Mouse (Mus musculus) myocyte (in vitro differentiated cells): Measurements from ENCODE around the gene Exosc1. TPM values are rescaled to one million over a fixed set of nuclear protein-coding genes. Genes with fewer than 3 reads are reported as not detected.

Source experiments
- H3K27me3 ChIP-seq: one replicate; pipeline ENCODE4 v1.6.1; 2011; ENCODE audit not compliant: control insufficient read depth, insufficient read depth, insufficient read length
- H3K36me3 ChIP-seq: one replicate; pipeline ENCODE4 v1.6.1; 2011; ENCODE audit not compliant: control insufficient read depth, insufficient read depth
- H3K4me2 ChIP-seq: one replicate; pipeline ENCODE4 v1.6.1; 2011; ENCODE audit warnings: low read depth, control low read depth
- H3K4me3 ChIP-seq: one replicate; pipeline ENCODE4 v1.5.1; 2011; ENCODE audit warnings: mild to moderate bottlenecking, control low read depth, moderate library complexity
- H3K79me2 ChIP-seq: one replicate; pipeline ENCODE4 v1.6.1; 2011; ENCODE audit not compliant: control insufficient read depth, insufficient read depth
- H3ac ChIP-seq: one replicate; pipeline ENCODE4 v1.6.1; 2011; ENCODE audit not compliant: control insufficient read depth, insufficient read length
- CEBPB ChIP-seq: IDR thresholded peaks from 2 replicates; pipeline ENCODE4 v1.6.1; 2011; ENCODE audit warnings: mild to moderate bottlenecking, moderate library complexity; ENCODE audit not compliant: poor library complexity, insufficient read depth, severe bottlenecking
- E2F4 ChIP-seq: IDR thresholded peaks from one replicate; pipeline ENCODE4 v1.6.1; 2011; ENCODE audit warnings: mild to moderate bottlenecking, control low read depth, moderate library complexity; ENCODE audit not compliant: insufficient read depth
- MAX ChIP-seq: IDR thresholded peaks from one replicate; pipeline ENCODE4 v1.6.1; 2011; ENCODE audit warnings: low read depth, mild to moderate bottlenecking, control low read depth
- MYOD1 ChIP-seq, 3 experiments: IDR thresholded peaks; one replicate each; pipeline ENCODE4 v1.6.1; 2011; ENCODE audit warnings: control low read depth in 2 of 3, low read depth in 2 of 3, mild to moderate bottlenecking in 2 of 3, moderate library complexity in 1 of 3; ENCODE audit not compliant: insufficient read length in 2 of 3, control insufficient read depth in 1 of 3
- MYOG ChIP-seq, 3 experiments: IDR thresholded peaks; one replicate each; pipeline ENCODE4 v1.6.1; 2011; ENCODE audit warnings: control low read depth in 2 of 3, low read depth in 2 of 3, mild to moderate bottlenecking in 2 of 3; ENCODE audit not compliant: insufficient read length in 2 of 3, control insufficient read depth in 1 of 3, insufficient read depth in 1 of 3
- POLR2A ChIP-seq: IDR thresholded peaks from one replicate; pipeline ENCODE4 v1.6.1; 2011; ENCODE audit warnings: low read depth, mild to moderate bottlenecking, control low read depth, moderate library complexity; ENCODE audit not compliant: insufficient read length
- POLR2AphosphoS2 ChIP-seq: IDR thresholded peaks from one replicate; pipeline ENCODE4 v1.6.1; 2011; ENCODE audit warnings: low read depth, control low read depth; ENCODE audit not compliant: insufficient read length
- REST ChIP-seq: IDR thresholded peaks from one replicate; pipeline ENCODE4 v1.6.1; 2011; ENCODE audit warnings: mild to moderate bottlenecking, control low read depth, moderate library complexity; ENCODE audit not compliant: insufficient read depth, insufficient read length
- SRF ChIP-seq: IDR thresholded peaks from one replicate; pipeline ENCODE4 v1.6.1; 2011; ENCODE audit warnings: low read depth; ENCODE audit not compliant: control insufficient read depth, insufficient read length
- TCF12 ChIP-seq: IDR thresholded peaks from one replicate; pipeline ENCODE4 v1.6.1; 2011; ENCODE audit warnings: mild to moderate bottlenecking, control low read depth; ENCODE audit not compliant: poor library complexity, insufficient read depth, severe bottlenecking
- TCF3 ChIP-seq: IDR thresholded peaks from one replicate; pipeline ENCODE4 v1.6.1; 2011; ENCODE audit warnings: low read depth, control low read depth; ENCODE audit not compliant: insufficient read length
- USF1 ChIP-seq: IDR thresholded peaks from one replicate; pipeline ENCODE4 v1.6.1; 2011; ENCODE audit warnings: low read depth, mild to moderate bottlenecking, control low read depth, moderate library complexity
- polyA plus RNA-seq: library from polyadenylated mRNA; unstranded; fragments of >200 nt; fragmentation: generic; extraction: Trizol; gene quantifications from one replicate; pipeline ENCODE4 v1.2.1, GENCODE M21; 2012; ENCODE audit warnings: missing spikeins

Gene Exosc1
- polyA plus RNA-seq, 1 experiment = 49.4 TPM

- no peak overlapping the region for H3K4me3 ChIP-seq
- H3K36me3 ChIP-seq = peaks cover 61% of the 10 kb centered on the region
- no peak overlapping the region for H3ac ChIP-seq
- H3K27me3 ChIP-seq = no peaks in the 10 kb centered on the region
- no peak overlapping the region for H3K4me2 ChIP-seq
- H3K79me2 ChIP-seq = no peaks in the 10 kb centered on the region
- TF ChIP-seq MYOG (IDR thresholded peaks at IDR 0.05; ENCODE audit: control insufficient read depth in 1 of 3, insufficient read depth in 1 of 3, insufficient read length in 2 of 3, low read depth in 2 of 3) (peak in 2 of 3 experiments; percentile 64 to 84), MAX (no peak), MYOD1 (IDR thresholded peaks at IDR 0.05; ENCODE audit: control insufficient read depth in 1 of 3, insufficient read length in 2 of 3, low read depth in 2 of 3) (peak in 2 of 3 experiments; percentile 95 to 96), TCF12 (peak; percentile 73), CEBPB (no peak), USF1 (no peak), POLR2A (no peak), SRF (no peak)
These were observed 20.4 kb upstream of the Exosc1 start for GRCm38 (mm10) chr19:41953574-41953973.

- no peak overlapping the region for H3K4me3 ChIP-seq
- TF ChIP-seq MYOG (IDR thresholded peaks at IDR 0.05; ENCODE audit: control insufficient read depth in 1 of 3, insufficient read depth in 1 of 3, insufficient read length in 2 of 3, low read depth in 2 of 3) = peak in 2 of 3 experiments; percentile 54 to 73
- TF ChIP-seq MYOD1 (IDR thresholded peaks at IDR 0.05; ENCODE audit: control insufficient read depth in 1 of 3, insufficient read length in 2 of 3, low read depth in 2 of 3) = peak; percentile 40 to 81 (median 81)
- no peak for TF ChIP-seq CEBPB
These were observed 19.1 kb upstream of the Exosc1 start for GRCm38 (mm10) chr19:41952287-41952686.

DNA sequence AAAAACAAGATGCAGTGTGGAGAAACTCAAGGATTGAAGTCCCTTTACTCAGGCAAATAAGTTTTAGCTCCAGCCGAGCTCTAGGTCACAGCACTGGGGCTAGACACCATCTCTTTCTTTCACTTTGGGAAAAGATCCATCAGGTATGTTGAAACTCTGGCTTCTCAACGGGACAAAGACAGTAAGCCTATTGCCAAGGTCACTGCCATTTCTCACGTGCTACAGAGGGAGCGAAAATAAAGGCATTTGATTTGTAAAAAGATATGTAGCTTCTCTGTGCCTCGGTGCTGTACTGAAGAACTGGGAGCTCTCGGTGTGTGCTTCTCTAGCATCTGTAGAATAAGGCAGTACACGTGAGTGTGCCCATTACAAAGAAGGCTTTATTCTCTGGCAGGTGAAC is 10.6 kb upstream of the Exosc1 start:
- Histone ChIP-seq H3K4me2 (no peak overlapping the region), H3K79me2 (peaks cover 14% of the 10 kb centered on the region), H3K4me3 (no peak overlapping the region), H3K27me3 (no peaks in the 10 kb centered on the region), H3ac (no peak overlapping the region), H3K36me3 (peaks cover 73% of the 10 kb centered on the region)
- TF ChIP-seq TCF3 (no peak), POLR2AphosphoS2 (no peak), REST (no peak), MYOG (IDR thresholded peaks at IDR 0.05; ENCODE audit: control insufficient read depth in 1 of 3, insufficient read depth in 1 of 3, insufficient read length in 2 of 3, low read depth in 2 of 3) (no peak), POLR2A (no peak), CEBPB (no peak), TCF12 (no peak), MAX (no peak), USF1 (no peak), SRF (no peak), E2F4 (no peak), MYOD1 (IDR thresholded peaks at IDR 0.05; ENCODE audit: control insufficient read depth in 1 of 3, insufficient read length in 2 of 3, low read depth in 2 of 3) (no peak)

More at GRCm38 (mm10) chr19:41952287-41952686, 19.1 kb upstream of the Exosc1 start:
- Histone ChIP-seq H3K4me2 (no peak overlapping the region), H3K36me3 (peaks cover 65% of the 10 kb centered on the region), H3ac (no peak overlapping the region), H3K79me2 (no peaks in the 10 kb centered on the region), H3K27me3 (no peaks in the 10 kb centered on the region)

GRCm38 (mm10) chr19:41938539-41938938 is 5.3 kb upstream of the Exosc1 start:
- Histone ChIP-seq H3K79me2 (peaks cover 51% of the 10 kb centered on the region), H3K36me3 (peaks cover 41% of the 10 kb centered on the region), H3K4me3 (no peak overlapping the region), H3K4me2 (no peak overlapping the region), H3K27me3 (no peaks in the 10 kb centered on the region), H3ac (no peak overlapping the region)
- TF ChIP-seq TCF12 (no peak), POLR2AphosphoS2 (peak; percentile 51)

- Histone ChIP-seq H3K4me2 (peak overlapping the region; percentile 81), H3K36me3 (peaks cover 18% of the 10 kb centered on the region), H3K27me3 (no peaks in the 10 kb centered on the region), H3K79me2 (peaks cover 75% of the 10 kb centered on the region), H3ac (no peak overlapping the region), H3K4me3 (peak overlapping the region; percentile 95)
- TF ChIP-seq REST = no peak
- no peak for TF ChIP-seq E2F4
- TF ChIP-seq POLR2A = no peak
- TF ChIP-seq TCF12 = no peak
These were observed 2.7 kb upstream of the Exosc1 start for GRCm38 (mm10) chr19:41935921-41936320.

GRCm38 (mm10) chr19:41934124-41934523 is 901 bp upstream of the Exosc1 start:
- peak overlapping the region; percentile 75 for H3ac ChIP-seq
- H3K4me2 ChIP-seq = peak overlapping the region; percentile 81
- no peak for TF ChIP-seq USF1
- TF ChIP-seq POLR2A = no peak
- no peak for TF ChIP-seq E2F4
- no peak for TF ChIP-seq TCF12
- TF ChIP-seq TCF3 = no peak
- TF ChIP-seq POLR2AphosphoS2 = no peak
- no peak for TF ChIP-seq MAX
- no peak for TF ChIP-seq MYOD1 (IDR thresholded peaks at IDR 0.05; ENCODE audit: control insufficient read depth in 1 of 3, insufficient read length in 2 of 3, low read depth in 2 of 3)
- TF ChIP-seq MYOG (IDR thresholded peaks at IDR 0.05; ENCODE audit: control insufficient read depth in 1 of 3, insufficient read depth in 1 of 3, insufficient read length in 2 of 3, low read depth in 2 of 3) = no peak
- no peak for TF ChIP-seq SRF
- no peak for TF ChIP-seq CEBPB
- TF ChIP-seq REST = no peak
- peaks cover 14% of the 10 kb centered on the region for H3K36me3 ChIP-seq
- no peaks in the 10 kb centered on the region for H3K27me3 ChIP-seq
- peak overlapping the region; percentile 95 for H3K4me3 ChIP-seq
- peaks cover 64% of the 10 kb centered on the region for H3K79me2 ChIP-seq
